Mouse (Mus musculus) right cerebral cortex, adult 2 months (tissue): ENCODE data around the gene Mecr.
A peak's percentile ranks its signal among the peaks of the same experiment; 100 is the strongest.

Experiments
- DNase-seq, 2 experiments: peaks; one replicate each; pipeline ENCODE4 v3.0.0; 2021 to 2022; ENCODE audit warnings: low spot score in 2 of 2

Gene Mecr

DNA sequence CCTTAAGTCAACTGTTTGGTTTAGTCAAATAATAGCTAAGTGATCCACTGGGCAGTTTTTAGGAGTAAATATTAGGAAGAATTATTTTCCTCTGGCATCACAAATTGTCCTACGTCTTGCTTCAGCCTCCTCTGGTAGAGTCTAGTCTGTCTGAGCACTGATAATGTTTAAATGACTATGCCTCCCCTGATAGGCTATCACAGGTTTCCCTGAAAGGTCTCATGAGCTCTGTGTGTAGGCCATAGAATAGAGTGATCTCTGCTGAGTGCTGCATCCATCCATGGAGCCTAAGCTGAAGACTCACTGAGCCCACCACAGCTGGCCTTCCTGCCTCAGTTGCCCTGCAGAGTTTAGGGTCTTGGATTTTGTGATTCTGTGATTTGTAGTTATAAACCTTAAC is 45.3 kb downstream of the Mecr start:
- no peak for DNase-seq

GRCm38 (mm10) chr4:131890692-131891091 is 47.4 kb downstream of the Mecr start:
- DNase-seq: no peak

DNA sequence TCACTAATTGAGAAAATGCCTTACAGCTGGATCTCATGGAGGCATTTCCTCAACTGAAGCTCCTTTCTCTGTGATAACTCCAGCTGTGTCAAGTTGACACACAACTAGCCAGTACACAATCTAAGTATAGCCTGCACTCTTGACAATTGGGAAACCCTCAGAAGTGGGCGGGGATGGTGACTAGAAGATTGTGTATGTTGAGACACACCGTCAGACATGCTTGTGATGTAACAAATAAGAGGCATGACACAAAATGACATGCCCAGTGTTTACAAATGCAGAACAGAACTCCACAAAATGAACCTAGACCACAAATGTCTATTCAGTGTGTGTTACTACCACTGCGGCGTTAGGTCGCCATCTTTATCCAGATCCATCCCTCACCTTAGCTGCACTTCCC is 53.8 kb downstream of the Mecr start:
- no peak for DNase-seq

DNA sequence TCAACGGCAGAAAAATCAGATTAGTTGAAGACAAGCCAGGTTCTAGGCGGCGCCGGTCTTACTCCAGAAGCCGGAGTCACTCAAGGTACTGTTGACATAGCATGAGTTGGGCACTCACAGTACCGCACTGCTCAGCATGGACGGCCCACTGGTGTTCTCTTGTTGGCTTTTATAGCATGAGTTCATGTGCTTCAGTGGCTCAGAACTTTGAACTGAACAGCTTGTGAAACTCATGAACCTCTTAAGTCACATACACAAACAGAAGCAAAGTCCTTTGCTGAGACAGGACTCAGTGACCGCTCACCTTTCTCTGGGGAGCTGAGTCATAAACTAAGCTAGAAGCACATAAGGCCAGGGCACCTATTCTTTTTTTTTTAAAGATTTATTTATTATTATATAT is 54.5 kb downstream of the Mecr start:
- no peak for DNase-seq

GRCm38 (mm10) chr4:131898503-131899179 is 55.4 kb downstream of the Mecr start:
- no peak for DNase-seq

DNA sequence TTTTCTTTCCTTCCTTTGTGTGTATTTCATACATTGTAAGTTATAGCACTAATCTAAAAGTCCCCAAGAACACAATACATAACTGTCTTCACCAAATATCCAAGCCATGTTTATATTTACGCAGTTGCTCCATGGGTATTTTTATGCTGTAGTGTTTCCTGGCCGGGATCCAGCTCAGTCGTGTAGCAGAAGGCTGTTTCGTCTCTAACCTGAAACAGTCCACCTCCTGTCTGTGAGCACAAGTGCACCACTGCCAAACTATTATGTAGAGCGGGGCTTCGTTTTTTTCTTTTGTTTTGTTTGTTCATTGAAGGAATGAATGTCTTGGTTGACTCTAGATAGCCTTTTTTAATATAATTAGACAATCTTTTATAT is 55.9 kb downstream of the Mecr start:
- DNase-seq: no peak

- DNase-seq: no peak
Observed at GRCm38 (mm10) chr4:131901090-131901489, 57.8 kb downstream of the Mecr start.

- peak in 1 of 2 experiments; percentile 48 for DNase-seq
Observed at GRCm38 (mm10) chr4:131904478-131904877, 61.2 kb downstream of the Mecr start.

DNA sequence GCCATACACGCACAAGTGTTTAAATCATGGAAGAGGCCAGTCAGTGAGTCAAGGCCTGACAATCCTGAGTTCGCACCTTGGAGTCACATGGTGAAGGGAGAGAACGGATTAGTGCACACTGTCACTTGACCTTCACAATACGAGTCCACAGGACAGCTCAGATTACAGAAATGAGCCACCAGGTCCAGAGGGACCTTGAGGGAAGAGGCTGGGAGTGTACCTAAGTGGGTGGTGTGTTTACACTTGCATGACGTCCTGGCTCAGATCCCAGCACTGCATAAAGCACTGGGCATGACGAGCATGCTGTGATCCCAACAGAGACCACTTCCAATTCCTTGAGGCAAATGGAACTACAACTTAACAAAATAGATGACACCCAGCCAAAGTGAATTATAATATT is 63.2 kb downstream of the Mecr start:
- DNase-seq: no peak

- no peak for DNase-seq
Observed at GRCm38 (mm10) chr4:131907912-131908311, 64.6 kb downstream of the Mecr start.

DNA sequence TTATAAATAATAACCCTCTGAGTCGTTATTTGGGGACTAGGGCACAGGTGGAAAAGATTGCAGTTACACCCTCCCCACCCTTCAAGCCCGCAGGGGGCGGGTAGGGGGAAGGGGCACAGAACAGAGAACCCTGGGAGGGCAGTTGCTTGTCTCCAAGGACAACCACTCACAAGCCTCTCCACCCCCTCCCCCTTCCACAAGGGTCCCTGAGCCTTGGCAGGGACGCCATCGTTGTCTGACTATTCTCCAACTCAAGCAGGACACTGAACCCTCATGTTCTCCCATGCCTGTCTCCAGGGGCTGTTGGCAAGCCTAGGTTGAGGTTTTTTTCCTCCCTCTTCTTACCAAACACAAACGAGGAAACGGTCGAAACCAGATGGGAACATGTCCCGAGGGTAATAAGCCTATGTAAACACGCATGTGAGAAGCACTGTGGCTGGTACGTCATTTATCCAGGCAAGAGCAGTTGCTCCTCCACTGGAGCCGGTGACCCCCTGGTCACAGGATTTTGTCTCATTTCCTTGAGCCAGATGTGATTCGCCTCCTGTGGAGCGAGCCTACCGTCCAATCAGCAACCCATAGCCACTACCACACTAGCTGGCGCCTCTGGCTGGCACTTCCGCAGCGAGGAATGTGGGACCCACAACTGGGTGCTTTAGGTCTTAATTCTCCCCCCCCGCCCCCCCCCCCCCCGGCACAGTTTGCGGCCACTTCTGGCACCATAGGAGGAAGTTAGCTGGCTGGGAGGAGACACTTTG is 67.1 kb downstream of the Mecr start:
- no peak for DNase-seq

DNA sequence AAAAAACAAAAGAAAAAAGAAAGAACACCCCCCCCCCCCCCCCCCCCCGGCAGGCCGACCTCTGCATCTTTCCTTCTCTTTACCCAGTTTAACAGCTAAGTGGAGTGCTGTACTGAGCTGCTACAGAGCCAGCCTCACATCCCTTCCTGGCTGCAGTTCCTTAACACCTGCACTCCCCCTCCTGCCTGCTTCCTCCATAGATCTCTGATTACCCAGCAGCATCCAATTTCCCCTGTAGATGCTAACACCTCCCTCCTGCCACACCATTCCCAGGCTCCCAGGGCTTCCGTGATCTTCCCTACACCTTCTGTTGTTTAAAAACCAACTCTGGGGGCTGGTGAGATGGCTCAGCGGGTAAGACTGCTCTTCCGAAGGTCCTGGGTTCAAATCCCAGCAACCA is 68.3 kb downstream of the Mecr start:
- no peak for DNase-seq

GRCm38 (mm10) chr4:131913526-131913925 is 70.3 kb downstream of the Mecr start:
- DNase-seq: no peak

DNA sequence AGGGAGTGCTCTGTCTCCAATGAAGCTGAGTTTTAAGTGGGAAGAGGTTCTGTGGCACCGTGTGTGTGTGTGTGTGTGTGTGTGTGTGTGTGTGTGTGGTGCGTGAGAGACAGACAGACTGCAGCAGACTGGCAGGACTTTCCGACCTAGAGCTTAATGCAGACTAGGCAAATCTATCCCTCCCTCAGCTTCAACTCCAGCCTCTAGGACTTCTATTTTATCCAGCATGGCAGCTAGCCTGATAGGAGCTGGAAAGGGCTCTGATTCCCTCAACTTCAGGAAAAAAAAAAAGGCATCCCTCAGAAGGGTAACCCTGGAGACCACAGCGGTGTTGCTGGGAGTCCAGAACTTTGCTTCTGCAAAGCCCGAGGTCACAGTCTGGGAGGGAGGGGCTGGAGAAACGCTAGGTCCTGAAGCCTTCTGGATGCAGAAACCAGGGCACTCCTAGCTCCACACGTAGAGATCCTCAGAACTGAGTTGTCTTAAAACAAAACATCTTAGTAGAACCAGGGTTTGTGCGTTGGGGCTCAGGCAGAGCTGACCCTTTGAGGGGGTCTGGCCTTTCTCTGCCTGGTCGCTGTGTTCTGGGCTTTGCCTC is 70.9 kb downstream of the Mecr start:
- DNase-seq: no peak

- DNase-seq: no peak
Observed at GRCm38 (mm10) chr4:131914891-131915469, 71.7 kb downstream of the Mecr start.

DNA sequence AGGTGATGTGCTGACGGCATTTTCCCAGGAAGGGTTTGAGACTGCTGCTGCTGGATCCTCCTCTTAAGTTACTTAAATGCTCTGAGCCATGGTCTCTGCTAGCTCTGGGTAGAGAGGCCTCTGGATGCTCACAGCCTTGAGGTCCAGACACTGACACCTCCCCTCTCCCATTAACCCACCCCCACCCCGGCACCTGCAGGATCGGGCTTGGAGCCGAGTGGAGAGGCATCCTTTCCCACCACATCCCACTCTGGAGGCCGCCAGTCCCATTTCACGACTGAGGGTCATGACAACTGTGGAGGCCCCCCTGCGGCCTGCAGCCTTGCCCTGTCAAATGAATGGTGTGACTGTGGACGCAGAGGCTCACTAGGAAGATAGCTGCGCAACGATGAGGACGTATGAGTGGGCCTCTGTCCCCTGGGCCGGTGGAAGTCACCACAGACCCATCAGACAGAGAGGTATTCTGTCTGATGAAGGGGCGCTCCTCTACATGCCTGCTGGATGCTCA is 72.6 kb downstream of the Mecr start:
- no peak for DNase-seq

GRCm38 (mm10) chr4:131916425-131916824 is 73.2 kb downstream of the Mecr start:
- peak; percentile 72 to 76 for DNase-seq

GRCm38 (mm10) chr4:131917010-131917555 is 73.8 kb downstream of the Mecr start:
- no peak for DNase-seq
